Mouse (Mus musculus): ENCODE results near the gene Vmn1r58. TPM values are rescaled to one million over a fixed set of nuclear protein-coding genes. Genes with fewer than 3 reads are reported as not detected.
"Not testable (repeated sequence)": the region's sequence is repeated elsewhere in the genome, so short reads cannot be mapped to it uniquely, and the experiment has no call there.

The Vmn1r58 gene
- not detected in 2 replicates for polyA plus RNA-seq (2012; rRNA removed)

DNA sequence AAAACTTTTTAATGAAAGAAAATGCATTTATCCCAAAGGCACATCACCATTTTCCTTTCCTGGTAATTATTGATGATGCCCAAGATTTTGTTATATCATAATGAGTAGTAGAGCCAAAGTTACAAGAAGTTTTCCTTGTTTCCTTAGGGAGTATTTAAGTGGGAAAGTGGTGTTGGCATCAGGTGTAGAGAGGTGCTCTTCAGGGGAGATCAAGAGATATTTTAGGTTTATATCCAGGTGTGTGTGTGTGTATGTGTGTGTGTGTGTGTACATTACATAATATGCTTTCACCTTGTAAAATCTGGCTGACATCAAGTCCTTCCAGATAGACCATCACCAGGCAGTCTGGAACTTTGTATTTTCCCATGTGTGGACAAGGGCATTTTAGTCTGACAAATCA is at the start of gene Vmn1r58:
Vmn1r58 (minus strand) TSS at position 101 of the 400 bp plus-strand sequence.
- not testable (repeated sequence) for DNase-seq (ENCODE audit: low spot score)

- no peak for DNase-seq (ENCODE audit: low spot score)
These were observed 43.5 kb upstream of the Vmn1r58 start, which contains the start of gene Vmn1r59 for GRCm38 (mm10) chr7:5456674-5457073. Vmn1r59 (minus strand) TSS chr7:5456774.

DNA sequence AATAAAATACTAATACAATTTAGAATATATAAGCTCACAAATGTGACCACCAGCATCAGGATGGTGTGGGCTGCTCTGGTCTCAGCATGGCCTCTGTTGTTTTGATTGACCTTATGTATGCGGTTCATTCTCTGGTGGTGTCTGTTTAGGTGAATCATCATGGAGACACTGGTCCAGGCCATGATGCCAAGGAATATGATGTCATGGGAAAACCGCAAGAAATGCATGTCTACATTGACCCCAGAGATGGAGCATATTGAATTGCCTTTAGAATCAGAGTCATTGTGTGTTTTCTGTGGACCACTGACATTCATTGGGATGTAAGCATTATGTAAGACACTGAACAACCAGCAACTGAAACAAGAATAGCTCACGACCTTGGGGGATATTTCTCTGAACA is 40.8 kb upstream of the Vmn1r58 start:
- DNase-seq (ENCODE audit: low spot score) = not testable (repeated sequence)

- DNase-seq (ENCODE audit: low spot score) = no peak
These were observed 35.4 kb upstream of the Vmn1r58 start for GRCm38 (mm10) chr7:5448627-5449026.

GRCm38 (mm10) chr7:5406201-5406600 is 7.0 kb downstream of the Vmn1r58 start:
- DNase-seq (ENCODE audit: low spot score) = no peak

DNA sequence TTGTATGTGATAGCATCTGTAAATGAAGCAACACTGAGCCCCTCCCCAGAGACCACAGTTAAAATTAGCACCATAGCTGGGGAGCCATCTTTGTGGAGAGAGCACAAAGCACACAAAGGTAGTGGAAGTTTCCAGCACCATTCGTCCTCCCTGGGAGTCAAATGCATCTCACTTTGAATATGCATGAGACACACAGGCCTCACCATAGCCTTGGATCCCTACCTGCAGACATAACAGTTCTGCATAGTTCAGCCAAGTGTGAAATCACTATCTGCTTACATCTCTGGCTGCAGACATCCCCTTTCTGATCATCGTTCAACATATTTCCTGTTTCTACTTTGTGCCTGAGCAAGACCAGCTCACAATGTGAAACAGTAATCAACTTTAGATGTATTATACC is 46.5 kb downstream of the Vmn1r58 start:
- DNase-seq (ENCODE audit: low spot score) = no peak

DNA sequence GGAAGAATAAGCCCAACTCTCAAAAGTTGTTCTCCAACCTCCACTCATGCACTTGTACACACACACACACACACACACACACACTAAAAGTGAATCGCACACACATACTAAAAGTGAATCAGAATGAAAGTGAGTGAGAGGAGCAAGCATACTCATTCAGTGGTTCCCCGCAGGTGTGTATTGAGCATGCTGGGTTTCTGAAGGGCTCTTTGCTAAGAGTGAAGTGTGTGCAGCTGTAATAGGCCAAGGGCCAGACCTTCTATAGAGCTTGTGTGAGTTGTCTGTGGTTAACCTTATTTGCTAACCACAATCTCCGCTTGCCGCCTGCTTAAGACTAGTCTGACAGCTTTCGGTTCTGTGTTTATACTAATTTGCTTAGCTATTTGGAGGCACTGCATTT is 49.6 kb downstream of the Vmn1r58 start:
- no peak for DNase-seq (ENCODE audit: low spot score)

Other genes with a start within 250 kb of the Vmn1r58 start
- gene Vmn1r56, start 216.6 kb downstream of the Vmn1r58 start, polyA plus RNA-seq (2012; rRNA removed) = not detected in 2 replicates
- not detected in 2 replicates for gene Vmn1r57, start 194.9 kb downstream of the Vmn1r58 start, polyA plus RNA-seq (2012; rRNA removed)
- not detected in 2 replicates for gene Gm5065, start 62.9 kb downstream of the Vmn1r58 start, polyA plus RNA-seq (2012; rRNA removed)
- gene Nlrp2, start 62.4 kb downstream of the Vmn1r58 start, polyA plus RNA-seq (2012; rRNA removed) = not detected in 2 replicates
- not detected in 2 replicates for gene Vmn1r59, start 43.4 kb upstream of the Vmn1r58 start, polyA plus RNA-seq (2012; rRNA removed)
- not detected in 2 replicates for gene Vmn2r28, start 80.6 kb upstream of the Vmn1r58 start, polyA plus RNA-seq (2012; rRNA removed)
- gene Vmn1r60, start 133.9 kb upstream of the Vmn1r58 start, polyA plus RNA-seq (2012; rRNA removed) = not detected in 2 replicates
- gene Vmn1r61, start 199.9 kb upstream of the Vmn1r58 start, polyA plus RNA-seq (2012; rRNA removed) = not detected in 2 replicates